Mouse (Mus musculus): ENCODE data around the gene Prdm10. TPM values are rescaled to one million over a fixed set of nuclear protein-coding genes. Genes with fewer than 3 reads are reported as not detected.

Prdm10 gene
- polyA plus RNA-seq, 1 experiment from 2014 or later = 9.9 TPM

DNA sequence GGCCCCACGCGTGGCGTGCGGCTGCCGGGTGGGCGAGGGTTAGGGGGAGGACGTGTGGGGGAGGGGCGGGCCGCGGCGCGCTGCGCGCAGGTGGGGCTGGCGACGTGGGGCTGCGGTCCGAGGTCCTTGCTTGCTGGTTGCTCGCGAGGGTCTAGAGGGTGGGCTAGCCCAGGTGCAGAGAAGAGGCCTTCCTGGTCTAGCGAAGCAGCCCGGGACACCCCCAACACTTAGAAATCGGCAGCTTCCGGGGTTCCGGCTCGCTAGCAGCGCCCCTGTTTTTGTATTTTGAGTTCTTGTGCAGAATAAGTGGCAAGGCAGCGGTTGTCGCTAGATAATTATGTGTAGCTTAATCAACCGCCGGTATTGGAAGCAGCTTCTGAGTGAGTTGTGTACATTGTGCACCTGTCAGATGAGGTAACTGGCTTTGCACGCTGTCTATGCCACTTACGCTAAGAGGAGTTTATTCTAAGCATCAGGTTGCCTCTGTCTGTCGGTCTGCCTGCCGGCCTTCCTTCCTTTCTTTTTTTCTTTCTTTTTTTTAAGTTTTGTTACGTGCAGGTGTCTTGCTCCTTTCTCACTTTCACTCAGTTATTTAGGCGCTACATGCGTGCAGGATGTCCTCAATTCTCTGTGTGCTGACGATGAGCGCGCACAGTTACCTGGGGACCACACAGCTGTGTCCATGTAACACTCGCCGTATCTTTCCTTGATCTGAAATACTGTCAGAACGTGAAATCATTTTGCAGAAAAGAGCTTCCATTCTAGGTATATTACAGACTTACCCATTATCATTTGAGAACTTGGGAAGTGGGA, 106.2 kb downstream of the Prdm10 start:
- peak overlapping the region; percentile 85 for H3K4me3 ChIP-seq
- WGBS = 10% methylated on average over 44 of the region's 44 CpGs
- peaks cover 7% of the 10 kb centered on the region for H3K36me3 ChIP-seq (replicated peaks)
- no peaks in the 10 kb centered on the region for H3K27me3 ChIP-seq (replicated peaks)
- H3K4me1 ChIP-seq = peaks cover 26% of the 10 kb centered on the region
- H3K27ac ChIP-seq = peak overlapping the region; percentile 80
- H3K9ac ChIP-seq = peak overlapping the region; percentile 62
- H3K4me2 ChIP-seq = peak overlapping the region; percentile 76
- H3K9me3 ChIP-seq = no peaks in the 10 kb centered on the region
- peak; percentile 86 for ATAC-seq (replicated peaks)

DNA sequence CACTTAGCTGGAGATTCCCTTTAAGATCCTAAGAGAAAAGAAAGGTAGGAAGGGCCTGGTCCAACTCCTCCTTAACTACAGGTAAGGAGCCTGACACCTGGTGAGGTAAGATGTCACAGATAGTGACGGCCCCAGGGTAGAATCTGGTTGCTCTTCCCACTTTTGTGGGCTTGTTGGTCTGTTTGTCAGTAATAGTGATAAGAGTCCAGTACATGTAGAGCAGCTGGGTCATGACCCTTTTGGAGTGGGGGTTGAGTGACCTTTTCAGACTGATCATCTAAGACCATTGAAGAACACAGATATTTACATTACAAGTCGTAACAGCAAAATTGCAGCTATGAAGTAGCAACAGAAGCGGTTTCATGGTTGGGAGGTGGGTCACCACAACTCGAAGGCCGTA, 106.9 kb downstream of the Prdm10 start:
- ATAC-seq (replicated peaks) = no peak
- Histone ChIP-seq H3K9me3 (no peaks in the 10 kb centered on the region), H3K4me3 (peak overlapping the region; percentile 85), H3K27ac (no peak overlapping the region), H3K27me3 (replicated peaks) (no peaks in the 10 kb centered on the region), H3K4me2 (peak overlapping the region; percentile 76), H3K36me3 (replicated peaks) (peaks cover 14% of the 10 kb centered on the region), H3K4me1 (peaks cover 26% of the 10 kb centered on the region), H3K9ac (0 out of 2 replicates have a peak overlapping the region, but pooled peaks have one; percentile 62)
- WGBS = 94% methylated on average over 5 of the region's 5 CpGs

DNA sequence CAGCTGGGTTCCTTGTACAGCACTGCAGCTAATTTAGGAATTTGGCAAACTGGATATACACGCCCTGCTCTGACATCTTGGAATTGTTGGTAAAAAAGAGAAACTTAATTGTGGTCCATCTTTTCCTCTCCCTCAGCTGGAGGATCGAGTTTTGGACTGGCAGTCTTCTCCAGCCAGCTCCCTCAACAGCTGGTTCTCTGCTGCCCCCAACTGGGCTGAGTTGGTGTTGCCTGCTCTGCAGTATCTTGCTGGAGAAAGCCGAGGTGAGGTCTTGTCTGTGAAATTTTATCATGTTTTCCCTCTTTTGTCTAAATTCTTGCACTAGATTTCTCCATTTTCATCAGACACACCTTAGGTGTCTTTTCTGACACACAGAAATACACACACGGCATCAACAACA, 120.1 kb downstream of the Prdm10 start:
- no peaks in the 10 kb centered on the region for H3K27me3 ChIP-seq (replicated peaks)
- peaks cover 85% of the 10 kb centered on the region for H3K36me3 ChIP-seq (replicated peaks)
- H3K4me1 ChIP-seq = no peaks in the 10 kb centered on the region
- ATAC-seq (replicated peaks) = no peak
- H3K9me3 ChIP-seq = no peaks in the 10 kb centered on the region
- no peak overlapping the region for H3K9ac ChIP-seq
- no peak overlapping the region for H3K4me3 ChIP-seq
- 61% methylated on average over 4 of the region's 4 CpGs for WGBS
- H3K27ac ChIP-seq = no peak overlapping the region
- no peak overlapping the region for H3K4me2 ChIP-seq

DNA sequence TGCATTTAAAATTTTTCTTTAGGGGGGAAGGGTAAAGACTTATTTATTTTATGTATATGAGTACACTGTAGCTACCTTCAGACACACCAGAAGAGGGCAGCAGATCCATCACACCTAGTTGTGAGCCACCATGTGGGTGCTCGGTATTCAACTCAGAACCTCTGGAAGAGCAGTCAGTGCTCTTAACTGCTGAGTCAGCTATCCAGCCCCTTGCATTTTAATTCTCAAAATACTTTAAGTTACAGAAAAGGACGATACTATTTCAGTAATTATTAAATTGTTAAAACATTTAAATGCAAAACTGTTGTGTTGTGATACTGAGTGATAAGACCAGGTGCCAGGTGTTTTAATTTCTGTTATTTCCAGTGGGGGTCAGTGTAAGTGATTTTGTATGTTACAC, 124.0 kb downstream of the Prdm10 start:
- no peak overlapping the region for H3K4me3 ChIP-seq
- H3K4me1 ChIP-seq = no peaks in the 10 kb centered on the region
- H3K36me3 ChIP-seq (replicated peaks) = peaks cover 71% of the 10 kb centered on the region
- no peak for ATAC-seq (replicated peaks)
- 89% methylated on average over 2 of the region's 2 CpGs for WGBS
- H3K27me3 ChIP-seq (replicated peaks) = no peaks in the 10 kb centered on the region
- no peak overlapping the region for H3K4me2 ChIP-seq
- H3K9ac ChIP-seq = no peak overlapping the region
- no peaks in the 10 kb centered on the region for H3K9me3 ChIP-seq
- no peak overlapping the region for H3K27ac ChIP-seq

DNA sequence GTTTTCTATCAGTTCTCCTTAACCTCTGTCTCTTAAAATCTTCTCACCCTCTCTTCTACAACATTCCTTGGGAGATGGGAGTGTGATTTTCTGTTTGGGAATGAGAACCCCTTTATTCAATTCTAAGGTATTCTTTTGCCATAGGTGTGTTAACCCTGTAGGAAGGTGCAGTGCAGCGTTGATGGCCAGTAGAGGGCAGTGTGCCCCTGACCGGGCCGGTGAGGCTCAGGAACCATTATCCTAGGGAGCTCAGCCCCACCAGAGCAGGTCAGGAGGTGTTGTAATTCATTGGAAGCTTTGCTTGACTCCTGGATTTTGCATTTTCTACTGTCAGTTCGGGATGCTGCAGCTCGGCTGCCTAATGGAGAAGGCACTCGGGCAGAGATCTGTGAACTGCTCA, 124.9 kb downstream of the Prdm10 start:
- no peak for ATAC-seq (replicated peaks)
- Histone ChIP-seq H3K36me3 (replicated peaks) (peaks cover 71% of the 10 kb centered on the region), H3K4me2 (no peak overlapping the region), H3K4me1 (no peaks in the 10 kb centered on the region), H3K27me3 (replicated peaks) (no peaks in the 10 kb centered on the region), H3K27ac (no peak overlapping the region), H3K9ac (no peak overlapping the region), H3K9me3 (no peaks in the 10 kb centered on the region), H3K4me3 (no peak overlapping the region)
- WGBS = 68% methylated on average over 6 of the region's 6 CpGs

DNA sequence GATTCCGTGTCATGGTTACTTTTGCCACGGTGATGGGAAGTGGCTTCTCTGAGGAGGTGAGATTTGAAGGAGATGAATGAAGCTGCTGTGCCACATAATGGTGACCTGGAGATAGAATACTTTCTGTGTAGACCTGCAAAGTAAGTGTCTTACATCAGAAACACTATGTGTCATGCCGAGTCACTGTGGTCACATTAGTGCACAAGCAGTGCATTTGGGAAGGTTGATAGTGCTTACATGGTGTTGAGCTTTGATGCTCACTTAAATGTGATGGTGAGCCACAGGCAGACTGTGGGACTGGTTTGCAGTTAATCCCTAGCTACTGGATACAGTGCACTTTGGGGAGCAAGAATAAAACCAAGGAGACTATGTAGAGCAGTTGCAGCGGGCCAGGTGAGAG, 131.8 kb downstream of the Prdm10 start:
- H3K9me3 ChIP-seq = no peaks in the 10 kb centered on the region
- no peaks in the 10 kb centered on the region for H3K4me1 ChIP-seq
- peaks cover 68% of the 10 kb centered on the region for H3K36me3 ChIP-seq (replicated peaks)
- no peak overlapping the region for H3K27ac ChIP-seq
- no peak overlapping the region for H3K4me3 ChIP-seq
- H3K27me3 ChIP-seq (replicated peaks) = no peaks in the 10 kb centered on the region
- 92% methylated on average over 4 of the region's 4 CpGs for WGBS
- ATAC-seq (replicated peaks) = no peak
- no peak overlapping the region for H3K9ac ChIP-seq
- H3K4me2 ChIP-seq = no peak overlapping the region

DNA sequence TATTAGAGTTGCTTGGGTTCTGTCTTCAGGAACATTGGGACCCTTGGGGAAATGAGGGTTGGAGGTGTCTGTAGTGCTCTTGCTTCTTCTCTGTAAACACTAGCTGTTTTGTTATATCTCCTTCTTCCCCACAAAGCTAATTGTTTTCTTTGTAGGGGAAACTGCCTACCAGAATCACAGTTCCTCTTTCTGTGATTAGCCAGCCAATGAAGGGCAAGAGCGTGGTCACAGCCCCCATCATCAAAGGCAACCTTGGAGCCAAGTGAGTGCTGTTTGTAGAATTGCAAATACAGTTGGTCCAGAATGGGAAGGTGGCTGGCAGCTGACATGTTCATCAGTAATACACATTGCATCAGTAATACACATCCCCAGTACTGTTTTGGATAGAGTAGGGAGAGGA, 138.5 kb downstream of the Prdm10 start:
- WGBS = 93% methylated on average over 1 of the region's 1 CpGs
- H3K27me3 ChIP-seq (replicated peaks) = no peaks in the 10 kb centered on the region
- H3K4me1 ChIP-seq = no peaks in the 10 kb centered on the region
- H3K4me2 ChIP-seq = no peak overlapping the region
- H3K9ac ChIP-seq = no peak overlapping the region
- no peak overlapping the region for H3K4me3 ChIP-seq
- H3K9me3 ChIP-seq = no peaks in the 10 kb centered on the region
- no peak for ATAC-seq (replicated peaks)
- H3K27ac ChIP-seq = no peak overlapping the region
- H3K36me3 ChIP-seq (replicated peaks) = peaks cover 53% of the 10 kb centered on the region

DNA sequence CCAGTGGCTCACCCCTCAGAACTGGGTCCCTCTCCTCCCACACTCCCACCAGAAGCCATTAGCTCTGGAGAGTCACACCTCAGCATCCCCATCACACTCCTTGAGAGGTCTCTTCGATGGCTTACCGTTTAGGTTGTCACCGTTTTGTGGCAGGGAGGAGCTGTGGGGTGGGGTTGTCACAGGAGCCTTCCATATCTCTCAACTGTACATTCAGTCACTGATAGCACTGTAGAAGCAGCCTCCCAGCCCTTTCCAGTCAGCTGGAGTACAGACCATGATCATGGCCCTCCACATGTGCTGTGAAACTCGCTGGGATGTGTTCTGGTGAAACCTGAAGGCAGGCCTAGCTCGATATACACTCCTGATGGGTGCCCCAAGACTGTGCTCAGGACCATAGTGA, 141.8 kb downstream of the Prdm10 start:
- no peak overlapping the region for H3K4me3 ChIP-seq
- H3K9ac ChIP-seq = no peak overlapping the region
- H3K27ac ChIP-seq = no peak overlapping the region
- ATAC-seq (replicated peaks) = no peak
- H3K4me1 ChIP-seq = no peaks in the 10 kb centered on the region
- H3K4me2 ChIP-seq = no peak overlapping the region
- H3K9me3 ChIP-seq = no peaks in the 10 kb centered on the region
- H3K36me3 ChIP-seq (replicated peaks) = peaks cover 33% of the 10 kb centered on the region
- 97% methylated on average over 5 of the region's 5 CpGs for WGBS
- H3K27me3 ChIP-seq (replicated peaks) = no peaks in the 10 kb centered on the region

DNA sequence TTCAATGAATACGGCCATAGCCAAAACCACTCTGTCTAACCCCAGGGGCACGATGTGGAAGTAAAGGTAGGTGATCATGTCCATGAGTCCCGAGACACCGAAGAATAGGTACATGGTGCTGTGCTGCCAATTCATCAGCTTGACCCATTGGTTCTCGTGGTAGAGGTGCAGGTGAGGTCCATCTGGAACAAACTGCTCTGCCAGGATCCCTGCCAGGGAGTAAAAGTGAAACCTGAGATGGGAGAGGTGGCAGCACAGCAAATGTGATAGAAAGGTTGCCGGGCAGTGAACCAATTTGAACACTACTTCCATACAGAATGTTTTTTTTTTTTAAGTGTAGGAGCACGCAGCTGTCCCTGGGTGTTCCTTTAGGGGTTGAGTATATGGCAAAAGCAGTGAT, 148.6 kb downstream of the Prdm10 start:
- 92% methylated on average over 7 of the region's 7 CpGs for WGBS
- H3K27ac ChIP-seq = no peak overlapping the region
- no peaks in the 10 kb centered on the region for H3K27me3 ChIP-seq (replicated peaks)
- H3K4me1 ChIP-seq = no peaks in the 10 kb centered on the region
- H3K36me3 ChIP-seq (replicated peaks) = 0 out of 2 replicates have a peak, but pooled peaks cover 2% of the 10 kb centered on the region
- H3K4me2 ChIP-seq = no peak overlapping the region
- no peak overlapping the region for H3K4me3 ChIP-seq
- H3K9me3 ChIP-seq = no peaks in the 10 kb centered on the region
- ATAC-seq (replicated peaks) = no peak
- H3K9ac ChIP-seq = no peak overlapping the region

DNA sequence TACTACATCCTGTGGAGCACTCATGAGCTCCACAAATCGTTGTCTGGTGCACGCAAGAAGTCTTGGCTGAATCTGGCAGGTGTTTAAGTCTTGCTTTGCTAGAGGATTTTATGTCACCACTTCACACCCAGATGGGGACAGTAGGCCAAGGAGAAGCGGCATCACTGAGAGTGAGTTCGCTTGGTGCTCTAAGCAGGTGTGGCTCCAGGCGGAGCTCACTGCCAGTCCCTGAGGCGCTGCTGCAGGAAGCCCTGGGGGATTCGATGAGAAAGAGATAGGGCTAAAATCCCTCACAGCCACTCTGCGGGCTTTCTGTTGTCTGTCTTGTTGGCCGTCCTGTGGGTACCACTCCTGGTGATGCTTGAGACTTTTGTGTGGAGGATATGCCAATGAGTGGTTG, 149.7 kb downstream of the Prdm10 start:
- 84% methylated on average over 9 of the region's 9 CpGs for WGBS
- no peaks in the 10 kb centered on the region for H3K36me3 ChIP-seq (replicated peaks)

More for the DNA sequence above, 149.7 kb downstream of the Prdm10 start:
- Histone ChIP-seq H3K9ac (no peak overlapping the region), H3K4me3 (no peak overlapping the region), H3K9me3 (no peaks in the 10 kb centered on the region), H3K4me2 (no peak overlapping the region), H3K27ac (no peak overlapping the region), H3K27me3 (replicated peaks) (no peaks in the 10 kb centered on the region), H3K4me1 (no peaks in the 10 kb centered on the region)
- no peak for ATAC-seq (replicated peaks)

Other genes starting within 250 kb of the Prdm10 start
- gene Zbtb44, start 249.9 kb upstream of the Prdm10 start, polyA plus RNA-seq (2015; fragmentation: Nextera tagmentation; extraction: Ambion mirVana) = 5.0 and 5.4 TPM in 2 replicates
- gene St14, start 148.7 kb upstream of the Prdm10 start, polyA plus RNA-seq (2015; fragmentation: Nextera tagmentation; extraction: Ambion mirVana) = 0.89 and 1.1 TPM in 2 replicates
- gene Aplp2, start 68.7 kb upstream of the Prdm10 start, polyA plus RNA-seq (2015; fragmentation: Nextera tagmentation; extraction: Ambion mirVana) = 326 and 328 TPM in 2 replicates
- 30.9 and 33.3 TPM in 2 replicates for gene Nfrkb, start 105.7 kb downstream of the Prdm10 start, polyA plus RNA-seq (2015; fragmentation: Nextera tagmentation; extraction: Ambion mirVana)
- gene Tmem45b, start 183.9 kb downstream of the Prdm10 start, polyA plus RNA-seq (2015; fragmentation: Nextera tagmentation; extraction: Ambion mirVana) = 0.18 and 0.26 TPM in 2 replicates